Mouse (Mus musculus) Muller cell, postnatal 12 days (primary cell): ENCODE results near the gene Olfr1137.

ENCODE experiments used
- DNase-seq: peaks from one replicate; pipeline ENCODE4 v3.0.0-alpha.2; 2015; ENCODE audit errors: inconsistent ontology term

Gene Olfr1137

GRCm38 (mm10) chr2:87713079-87713478 is at the start of gene Olfr1137:
TSS of gene Olfr1137 (minus strand) at chr2:87713179.
- no peak for DNase-seq

DNA sequence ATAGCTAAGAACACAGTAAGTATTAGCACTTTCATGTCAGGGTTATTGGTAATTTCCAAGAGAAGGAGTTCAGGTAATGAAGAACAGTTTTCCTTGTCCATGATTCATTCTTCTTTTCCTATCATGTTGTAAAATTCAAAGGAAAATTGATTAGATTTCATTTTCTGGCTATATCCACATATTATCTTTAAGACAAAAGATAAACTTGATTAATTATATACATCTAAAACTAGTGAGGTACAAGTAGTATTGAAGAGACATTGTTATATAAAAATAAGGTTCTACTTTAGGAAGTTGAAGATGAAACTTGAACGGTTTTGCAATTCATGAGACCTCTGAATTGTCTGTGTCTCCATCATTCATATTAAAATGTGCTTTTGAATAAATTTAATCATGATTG is 40.9 kb upstream of the Olfr1137 start, which contains the start of gene Olfr1141:
Olfr1141 (minus strand) TSS at position 101 of the 400 bp plus-strand sequence.
- no peak for DNase-seq

DNA sequence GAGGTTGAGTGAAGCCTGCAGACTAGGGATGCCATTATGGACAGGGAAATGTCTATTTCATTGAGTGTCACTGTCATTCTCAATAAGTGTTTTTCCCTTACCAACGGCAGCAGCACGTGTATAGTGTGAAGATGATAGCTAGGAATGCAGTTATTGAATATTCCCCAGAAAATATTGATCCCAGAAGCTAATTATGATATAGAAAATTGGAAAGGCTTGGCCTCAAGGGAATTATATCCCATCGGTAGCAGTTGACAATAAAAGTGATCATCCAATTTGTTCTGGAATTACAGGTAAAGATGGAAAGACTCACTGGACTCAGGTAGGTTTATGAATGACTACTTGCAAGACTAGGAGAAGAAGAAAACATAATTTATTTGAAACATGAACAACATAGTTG is 30.5 kb upstream of the Olfr1137 start, which contains the start of gene Olfr1140:
Olfr1140 (plus strand) TSS at position 301 of the 400 bp plus-strand sequence.
- no peak for DNase-seq

DNA sequence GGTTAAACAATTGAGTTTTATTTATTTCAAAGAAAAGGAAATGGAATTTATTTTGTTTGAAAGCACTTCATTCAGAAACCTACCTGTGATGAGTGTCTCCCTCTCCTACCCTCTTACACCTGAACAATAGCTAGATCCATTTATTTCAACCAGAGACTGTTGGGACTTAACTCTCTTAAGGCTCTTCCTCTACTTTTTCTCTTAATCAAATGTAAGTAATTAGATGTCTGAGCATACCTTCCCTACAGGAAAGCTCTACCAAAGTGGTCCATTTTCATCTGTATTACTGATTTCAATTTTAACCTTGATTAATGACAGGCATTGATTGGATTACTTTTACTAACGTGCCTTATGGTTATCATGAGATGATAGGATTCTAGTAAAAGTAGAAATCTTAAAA is 26.9 kb upstream of the Olfr1137 start, which contains the start of gene Olfr1138:
Olfr1138 (minus strand) TSS at position 101 of the 400 bp plus-strand sequence.
- no peak for DNase-seq

DNA sequence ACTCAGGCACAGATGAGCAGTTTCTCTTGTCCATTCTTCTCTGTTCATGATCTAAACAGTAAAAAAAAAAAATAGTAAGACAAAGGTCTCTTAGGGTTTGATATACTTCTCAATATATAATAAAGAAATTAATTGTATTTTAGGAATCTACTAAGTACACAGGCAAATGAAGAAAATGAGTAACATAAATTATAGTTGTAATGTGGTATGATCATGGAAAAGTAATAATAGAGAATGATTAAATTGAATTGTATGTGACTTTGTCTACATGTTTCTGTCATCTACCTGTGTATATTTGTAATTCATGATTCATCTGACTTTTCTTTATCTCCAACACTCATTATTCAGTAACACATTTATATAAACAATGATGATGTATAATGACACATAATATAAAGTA is 19.1 kb downstream of the Olfr1137 start, which contains the start of gene Olfr1136:
Olfr1136 (minus strand) TSS at position 101 of the 400 bp plus-strand sequence.
- no peak for DNase-seq

GRCm38 (mm10) chr2:87673564-87673963 is 39.4 kb downstream of the Olfr1137 start, which contains the start of gene Olfr1135:
TSS of gene Olfr1135 (minus strand) at chr2:87673664.
- DNase-seq: no peak
